Comparison of ENCODE assay signal across 9 mouse cellular contexts in the genomic region with DNA sequence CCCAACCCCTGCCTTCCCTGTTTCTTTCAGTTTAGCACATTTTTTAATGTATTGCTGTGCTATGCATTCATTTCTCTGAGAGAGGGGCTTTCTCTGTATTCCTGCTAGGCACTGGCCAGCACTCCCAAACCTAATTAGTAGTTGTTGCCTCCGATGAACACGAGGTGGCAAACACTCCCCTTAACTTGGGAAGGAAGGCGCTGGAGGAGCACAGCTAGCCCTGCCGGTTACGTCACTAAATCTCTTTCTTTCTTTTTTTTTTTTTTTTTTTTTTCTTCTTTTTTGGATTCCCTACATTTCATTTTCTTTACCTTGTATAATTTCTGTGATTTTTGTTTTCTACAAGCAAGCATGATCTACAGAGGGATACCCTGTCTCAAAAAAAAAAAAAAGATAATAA. TPM values are rescaled to one million over a fixed set of nuclear protein-coding genes. Genes with fewer than 3 reads are reported as not detected.
DNase-seq lines count a peak whose midpoint lies in the region; ATAC-seq and TF ChIP-seq lines count a peak whose summit lies in the region.
"Had no signal": no experiment of that assay in that cellular context is flagged by ENCODE, and none has a peak within 500 bp of the region (broad histone marks: within the 10 kb centered on the region; RNA-seq: fewer than 3 reads in every experiment).

No protein-coding gene starts in this region.

- no peak for TF ChIP-seq EP300 in ES-Bruce4 (IDR thresholded peaks at IDR 0.05; ENCODE audit: insufficient read depth, low read depth, low read length)

- TF ChIP-seq POLR2A in ES-Bruce4 (IDR thresholded peaks at IDR 0.05; ENCODE audit: insufficient read depth, low read length): no peak

- H3K36me3 ChIP-seq in hindbrain, embryonic 10.5 days: no peaks in the 10 kb centered on the region
- H3K36me3 ChIP-seq in hindbrain, embryonic 13.5 days: no peaks in the 10 kb centered on the region
- no peaks in the 10 kb centered on the region for H3K36me3 ChIP-seq in ES-Bruce4 (ENCODE audit: control insufficient read depth, insufficient read depth, low read length, poor library complexity, severe bottlenecking)
- H3K36me3 ChIP-seq in hindbrain, embryonic 16.5 days (ENCODE audit: control insufficient read depth, insufficient read depth, low read length): no peaks in the 10 kb centered on the region
- H3K36me3 ChIP-seq in liver, embryonic 15.5 days (replicated peaks): peaks cover 14% of the 10 kb centered on the region
- H3K36me3 ChIP-seq: embryonic facial prominence, embryonic 15.5 days; limb, embryonic 15.5 days had no signal

- no peak overlapping the region for H3K27ac ChIP-seq in hindbrain, embryonic 10.5 days
- no peak overlapping the region for H3K27ac ChIP-seq in hindbrain, embryonic 13.5 days
- no peak overlapping the region for H3K27ac ChIP-seq in ES-Bruce4 (ENCODE audit: insufficient read depth, low read length)
- no peak overlapping the region for H3K27ac ChIP-seq in hindbrain, embryonic 16.5 days (ENCODE audit: low read depth, low read length)
- H3K27ac ChIP-seq in liver, embryonic 15.5 days (replicated peaks): no peak overlapping the region
- H3K27ac ChIP-seq: embryonic facial prominence, embryonic 15.5 days; limb, embryonic 15.5 days had no signal

- DNase-seq in hindbrain, embryonic 10.5 days (ENCODE audit: low spot score): peak; percentile 22
- DNase-seq in R1 (ENCODE audit: low read depth, low spot score): peak; percentile 64
- DNase-seq in right cerebral cortex, postnatal 25 days: peak; percentile 29

- H3K4me3 ChIP-seq in hindbrain, embryonic 10.5 days: no peak overlapping the region
- H3K4me3 ChIP-seq in hindbrain, embryonic 13.5 days: no peak overlapping the region
- no peak overlapping the region for H3K4me3 ChIP-seq in ES-Bruce4 (ENCODE audit: low read depth, low read length)
- no peak overlapping the region for H3K4me3 ChIP-seq in hindbrain, embryonic 16.5 days (ENCODE audit: low read length)
- no peak overlapping the region for H3K4me3 ChIP-seq in liver, embryonic 15.5 days (replicated peaks)
- H3K4me3 ChIP-seq: embryonic facial prominence, embryonic 15.5 days; limb, embryonic 15.5 days had no signal

- peak; percentile 37 for TF ChIP-seq CTCF in ES-Bruce4 (IDR thresholded peaks at IDR 0.05; ENCODE audit: low read depth, low read length)

- whole genome bisulfite sequencing in hindbrain, embryonic 10.5 days: 13% methylated on average over 5 of the region's 5 CpGs
- WGBS in hindbrain, embryonic 13.5 days: 15% methylated on average over 5 of the region's 5 CpGs
- WGBS in hindbrain, embryonic 16.5 days: 12% methylated on average over 5 of the region's 5 CpGs
- WGBS in liver, embryonic 15.5 days (ENCODE audit: insufficient replicate concordance): 12% methylated on average over 5 of the region's 5 CpGs

- no peaks in the 10 kb centered on the region; the same call in 1 of the 2 replicates for H3K4me1 ChIP-seq in hindbrain, embryonic 10.5 days (replicated peaks)
- no peaks in the 10 kb centered on the region for H3K4me1 ChIP-seq in hindbrain, embryonic 13.5 days (replicated peaks)
- H3K4me1 ChIP-seq in ES-Bruce4 (ENCODE audit: control insufficient read depth, insufficient read depth, low read length): no peaks in the 10 kb centered on the region
- H3K4me1 ChIP-seq in hindbrain, embryonic 16.5 days (ENCODE audit: control insufficient read depth, insufficient read depth, low read depth, low read length): no peaks in the 10 kb centered on the region
- H3K4me1 ChIP-seq in liver, embryonic 15.5 days (replicated peaks): peaks cover 65% of the 10 kb centered on the region
- H3K4me1 ChIP-seq: limb, embryonic 15.5 days had no signal

- no peaks in the 10 kb centered on the region for H3K9me3 ChIP-seq in hindbrain, embryonic 10.5 days
- H3K9me3 ChIP-seq in hindbrain, embryonic 13.5 days: no peaks in the 10 kb centered on the region
- H3K9me3 ChIP-seq in ES-Bruce4 (replicated peaks; ENCODE audit: control insufficient read depth, insufficient read depth, low read length, poor library complexity, severe bottlenecking): no peaks in the 10 kb centered on the region
- H3K9me3 ChIP-seq in hindbrain, embryonic 16.5 days (ENCODE audit: control insufficient read depth, low read length): no peaks in the 10 kb centered on the region
- H3K9me3 ChIP-seq in liver, embryonic 15.5 days (replicated peaks): no peaks in the 10 kb centered on the region
- H3K9me3 ChIP-seq: embryonic facial prominence, embryonic 15.5 days; limb, embryonic 15.5 days had no signal

- no peak for ATAC-seq in hindbrain, embryonic 13.5 days (ENCODE audit: low FRiP score)
- ATAC-seq in hindbrain, embryonic 16.5 days: peak; percentile 86
- ATAC-seq in liver, embryonic 15.5 days (ENCODE audit: insufficient read depth): no peak

- no peak overlapping the region for H3K9ac ChIP-seq in hindbrain, embryonic 13.5 days
- no peak overlapping the region for H3K9ac ChIP-seq in ES-Bruce4 (ENCODE audit: low read depth, poor library complexity, severe bottlenecking)
- H3K9ac ChIP-seq in hindbrain, embryonic 16.5 days (ENCODE audit: low read depth, low read length): no peak overlapping the region
- no peak overlapping the region for H3K9ac ChIP-seq in liver, embryonic 15.5 days
- H3K9ac ChIP-seq: embryonic facial prominence, embryonic 15.5 days; limb, embryonic 15.5 days had no signal

- H3K4me2 ChIP-seq in hindbrain, embryonic 13.5 days: no peak overlapping the region
- H3K4me2 ChIP-seq in hindbrain, embryonic 16.5 days (ENCODE audit: low read length): no peak overlapping the region
- H3K4me2 ChIP-seq in liver, embryonic 15.5 days: 0 out of 2 replicates have a peak overlapping the region, but pooled peaks have one; percentile 6
- H3K4me2 ChIP-seq: embryonic facial prominence, embryonic 15.5 days; limb, embryonic 15.5 days had no signal

- no peaks in the 10 kb centered on the region for H3K27me3 ChIP-seq in hindbrain, embryonic 10.5 days (ENCODE audit: insufficient read depth, poor library complexity, severe bottlenecking)
- no peaks in the 10 kb centered on the region for H3K27me3 ChIP-seq in hindbrain, embryonic 13.5 days
- no peaks in the 10 kb centered on the region for H3K27me3 ChIP-seq in ES-Bruce4 (ENCODE audit: control insufficient read depth, insufficient read depth, low read length, poor library complexity, severe bottlenecking)
- H3K27me3 ChIP-seq in hindbrain, embryonic 16.5 days (replicated peaks; ENCODE audit: control insufficient read depth, insufficient read depth, low read length): no peaks in the 10 kb centered on the region
- H3K27me3 ChIP-seq in liver, embryonic 15.5 days: no peaks in the 10 kb centered on the region
- H3K27me3 ChIP-seq: embryonic facial prominence, embryonic 15.5 days; limb, embryonic 15.5 days had no signal

RNA-seq across cellular contexts. Expression of gene BC017158, which starts 6.9 kb away (rescaled TPM):
- polyA plus RNA-seq in hindbrain, embryonic 10.5 days (2016; fragmentation: Nextera tagmentation; extraction: Ambion mirVana): 24.7 and 26.8 TPM in 2 replicates
- polyA plus RNA-seq in hindbrain, embryonic 13.5 days (2015; fragmentation: Nextera tagmentation; extraction: Ambion mirVana): 17.2 and 20.3 TPM in 2 replicates
- 7.5 and 9.3 TPM in 2 replicates for polyA plus RNA-seq in ES-Bruce4 (2011; ENCODE audit: insufficient read depth, insufficient read length, low read depth, missing spikeins)
- polyA plus RNA-seq in hindbrain, embryonic 16.5 days (2015; fragmentation: Nextera tagmentation; extraction: Ambion mirVana): 22.7 and 26.9 TPM in 2 replicates
- polyA plus RNA-seq in liver, embryonic 15.5 days (2015; fragmentation: Nextera tagmentation; extraction: Ambion mirVana): 20.3 and 22.0 TPM in 2 replicates

RNA-seq across cellular contexts. Expression of gene Slc5a2, which starts 39.5 kb away (rescaled TPM):
- polyA plus RNA-seq in hindbrain, embryonic 10.5 days (2016; fragmentation: Nextera tagmentation; extraction: Ambion mirVana): 0.29 TPM in 1 of 2 replicates, not detected in the other
- not detected in 2 replicates for polyA plus RNA-seq in hindbrain, embryonic 13.5 days (2015; fragmentation: Nextera tagmentation; extraction: Ambion mirVana)
- polyA plus RNA-seq in ES-Bruce4 (2011; ENCODE audit: insufficient read depth, insufficient read length, low read depth, missing spikeins): not detected in 2 replicates
- 0.15 TPM in 1 of 2 replicates, not detected in the other for polyA plus RNA-seq in hindbrain, embryonic 16.5 days (2015; fragmentation: Nextera tagmentation; extraction: Ambion mirVana)
- 1.4 and 2.1 TPM in 2 replicates for polyA plus RNA-seq in liver, embryonic 15.5 days (2015; fragmentation: Nextera tagmentation; extraction: Ambion mirVana)
- polyA plus RNA-seq: embryonic facial prominence, embryonic 15.5 days; limb, embryonic 15.5 days had no signal

RNA-seq across cellular contexts. Expression of gene Tgfb1i1, which starts 58.3 kb away (rescaled TPM):
- polyA plus RNA-seq in hindbrain, embryonic 10.5 days (2016; fragmentation: Nextera tagmentation; extraction: Ambion mirVana): 37.9 and 50.9 TPM in 2 replicates
- 27.9 and 31.0 TPM in 2 replicates for polyA plus RNA-seq in hindbrain, embryonic 13.5 days (2015; fragmentation: Nextera tagmentation; extraction: Ambion mirVana)
- polyA plus RNA-seq in ES-Bruce4 (2011; ENCODE audit: insufficient read depth, insufficient read length, low read depth, missing spikeins): 6.0 and 9.2 TPM in 2 replicates
- 27.8 and 34.6 TPM in 2 replicates for polyA plus RNA-seq in hindbrain, embryonic 16.5 days (2015; fragmentation: Nextera tagmentation; extraction: Ambion mirVana)
- 10.9 and 11.7 TPM in 2 replicates for polyA plus RNA-seq in liver, embryonic 15.5 days (2015; fragmentation: Nextera tagmentation; extraction: Ambion mirVana)
